Mouse (Mus musculus): ENCODE results near the gene Cinp. TPM values are rescaled to one million over a fixed set of nuclear protein-coding genes. Genes with fewer than 3 reads are reported as not detected.

Cinp gene
- 10 to 100 TPM; 21.8 to 24.8 TPM for total RNA-seq (2021)
- long read RNA-seq, experiment 1, transcript Cinp-201 (5 exons, 2,029 nt), result major isoform, 20 of 28 reads
- long read RNA-seq, experiment 1, partial matches to known transcripts, result 1 of 28 reads
- long read RNA-seq, experiment 1, other reads (novel, unspliced or antisense), result 5 of 28 reads
- long read RNA-seq, experiment 2, transcript Cinp-201 (5 exons, 2,029 nt), result major isoform, 25 of 30 reads
- long read RNA-seq, experiment 2, partial matches to known transcripts, result 1 of 30 reads
- long read RNA-seq, experiment 2, other reads (novel, unspliced or antisense), result 2 of 30 reads

- peak within 1 kb of the TSS; percentile 91 for H3K27ac ChIP-seq
- no peak for TF ChIP-seq CTCF (IDR thresholded peaks at IDR 0.05)
- peak; percentile 98 for DNase-seq
- H3K4me3 ChIP-seq, result peak within 1 kb of the TSS; percentile 90
- intact Hi-C loops (cut with DNase I), result loop anchor here (2.0 kb wide), 1 partner anchor 103 kb away; no protein-coding TSS in a partner anchor
Measured at GRCm38 (mm10) chr12:110889036-110890020, at the start of gene Cinp, which contains the start of gene Tecpr2. Gene Cinp, minus strand, starts transcription at chr12:110889145. Gene Tecpr2, plus strand, starts transcription at chr12:110889264.

GRCm38 (mm10) chr12:110937496-110937895 lies 48.6 kb upstream of the Cinp start:
- Histone ChIP-seq H3K27ac (peak overlapping the region; percentile 80), H3K4me3 (no peak overlapping the region)
- intact Hi-C loops (cut with DNase I), result no loop called here
- TF ChIP-seq CTCF (IDR thresholded peaks at IDR 0.05), result no peak
- DNase-seq, result no peak

DNA sequence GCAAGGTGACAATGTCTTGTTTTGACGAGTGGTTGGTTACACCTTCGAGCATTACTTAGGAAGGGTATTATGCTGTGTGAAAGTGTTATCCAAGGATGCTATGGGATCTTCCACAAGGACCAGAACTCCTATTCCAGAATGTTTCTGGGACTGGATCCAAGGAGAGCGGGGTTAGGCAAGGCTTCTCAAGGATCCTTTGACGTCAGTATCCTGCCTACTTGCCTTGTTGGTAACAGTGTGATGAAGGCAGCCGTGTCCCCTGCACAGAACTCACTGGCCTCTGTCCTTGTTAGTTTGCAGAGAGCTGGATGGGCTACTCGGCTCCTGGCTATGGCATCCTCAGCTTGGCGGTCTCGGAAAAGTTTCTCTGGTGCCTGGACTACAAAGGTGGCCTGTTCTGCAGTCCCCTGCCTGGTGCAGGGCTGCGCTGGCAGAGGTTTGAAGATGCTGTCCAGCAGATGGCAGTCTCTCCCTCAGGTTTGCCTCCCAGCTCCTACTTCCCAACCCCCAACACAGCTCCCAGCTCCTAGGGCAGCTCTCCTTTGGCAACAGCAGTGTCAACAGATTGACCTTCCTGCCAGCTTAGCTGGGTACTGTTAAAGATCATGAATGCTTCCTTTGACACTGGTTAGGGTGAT lies 47.2 kb upstream of the Cinp start:
- Histone ChIP-seq H3K27ac (peak overlapping the region; percentile 80), H3K4me3 (no peak overlapping the region)
- peak; percentile 92 for TF ChIP-seq CTCF (IDR thresholded peaks at IDR 0.05)
- DNase-seq, result peak; percentile 89
- intact Hi-C loops (cut with DNase I), result loop anchor here (1.0 kb wide), 1 partner anchor 56 kb away; no protein-coding TSS in a partner anchor

DNA sequence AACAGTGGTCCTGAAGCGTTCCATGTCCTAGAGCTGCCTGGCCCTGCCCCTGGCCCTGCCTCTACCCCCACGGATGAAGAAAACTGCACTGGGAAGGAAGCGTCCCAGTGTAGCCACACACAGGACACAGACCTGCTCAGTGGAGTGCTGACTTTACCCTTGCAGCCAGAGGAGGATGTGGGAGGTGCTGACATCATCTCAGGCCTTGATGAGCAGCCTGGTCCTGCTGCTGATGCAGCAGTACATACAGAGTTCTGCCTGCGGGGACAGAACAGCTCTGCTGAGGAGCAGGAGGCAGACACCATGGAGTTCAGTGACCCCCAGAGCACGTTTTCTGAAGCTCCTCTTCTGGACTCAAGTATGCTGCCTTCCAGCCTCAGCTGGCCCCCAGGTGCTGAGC lies 43.9 kb upstream of the Cinp start:
- H3K27ac ChIP-seq, result no peak overlapping the region
- no peak for TF ChIP-seq CTCF (IDR thresholded peaks at IDR 0.05)

DNA sequence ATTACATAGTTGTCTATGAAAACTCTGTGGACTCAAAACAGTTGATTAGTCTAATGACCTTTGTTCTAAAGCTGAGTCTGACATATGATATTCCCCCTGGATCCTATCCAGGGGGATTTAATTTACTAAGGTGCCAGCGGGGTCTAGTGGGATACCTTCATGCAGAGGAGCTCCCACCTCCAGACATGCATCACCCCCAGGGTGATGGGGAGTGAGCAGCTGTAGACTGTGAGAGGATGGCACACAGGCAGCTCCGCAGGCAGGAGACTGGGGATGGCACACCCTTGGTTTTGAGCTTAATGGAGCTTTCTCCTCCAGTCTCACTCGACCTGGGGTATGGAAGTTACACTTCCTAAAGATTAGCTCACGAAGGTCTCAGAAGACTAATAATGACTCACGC lies 32.6 kb upstream of the Cinp start:
- TF ChIP-seq CTCF (IDR thresholded peaks at IDR 0.05), result no peak
- no peak for DNase-seq
- intact Hi-C loops (cut with DNase I), result no loop called here
- Histone ChIP-seq H3K27ac (no peak overlapping the region), H3K4me3 (no peak overlapping the region)

More for the DNA sequence above, 43.9 kb upstream of the Cinp start:
- no peak for DNase-seq
- H3K4me3 ChIP-seq, result no peak overlapping the region
- intact Hi-C loops (cut with DNase I), result no loop called here

- no peak overlapping the region for H3K4me3 ChIP-seq
- intact Hi-C loops (cut with DNase I), result no loop called here
- no peak for TF ChIP-seq CTCF (IDR thresholded peaks at IDR 0.05)
- no peak overlapping the region for H3K27ac ChIP-seq
- no peak for DNase-seq
Measured at GRCm38 (mm10) chr12:110920254-110920653, 31.3 kb upstream of the Cinp start.

- Histone ChIP-seq H3K27ac (no peak overlapping the region), H3K4me3 (no peak overlapping the region)
- intact Hi-C loops (cut with DNase I), result no loop called here
- no peak for DNase-seq
- no peak for TF ChIP-seq CTCF (IDR thresholded peaks at IDR 0.05)
Measured at GRCm38 (mm10) chr12:110915761-110916160, 26.8 kb upstream of the Cinp start.

GRCm38 (mm10) chr12:110909962-110910361 lies 21.0 kb upstream of the Cinp start:
- intact Hi-C loops (cut with DNase I), result no loop called here
- no peak overlapping the region for H3K27ac ChIP-seq
- no peak for DNase-seq
- TF ChIP-seq CTCF (IDR thresholded peaks at IDR 0.05), result no peak
- H3K4me3 ChIP-seq, result no peak overlapping the region

- no peak overlapping the region for H3K4me3 ChIP-seq
- DNase-seq, result no peak
- no peak for TF ChIP-seq CTCF (IDR thresholded peaks at IDR 0.05)
- H3K27ac ChIP-seq, result 0 out of 2 replicates have a peak overlapping the region, but pooled peaks have one; percentile 7
- intact Hi-C loops (cut with DNase I), result no loop called here
Measured at GRCm38 (mm10) chr12:110907845-110908244, 18.9 kb upstream of the Cinp start.

DNA sequence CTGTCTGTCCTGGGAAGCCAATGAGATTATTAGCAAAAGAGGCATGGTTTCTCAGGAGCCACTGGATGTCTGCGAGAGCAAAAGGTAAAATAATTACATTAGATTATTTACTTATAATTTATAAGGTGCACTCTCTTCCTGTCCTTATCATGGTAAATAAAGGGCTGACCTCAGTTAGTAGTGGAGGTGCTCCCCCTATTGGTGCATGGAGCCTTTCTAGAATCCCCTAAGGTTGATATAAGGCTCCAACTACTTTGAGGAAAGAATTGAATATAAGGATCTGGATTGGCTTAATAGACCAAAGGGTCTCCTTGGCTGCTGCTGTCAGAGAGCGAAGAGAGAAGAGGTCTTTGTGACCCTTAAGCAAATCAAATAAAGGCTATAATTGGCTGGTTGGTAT lies 14.6 kb upstream of the Cinp start:
- Histone ChIP-seq H3K27ac (no peak overlapping the region), H3K4me3 (no peak overlapping the region)
- intact Hi-C loops (cut with DNase I), result no loop called here
- TF ChIP-seq CTCF (IDR thresholded peaks at IDR 0.05), result peak; percentile 49
- no peak for DNase-seq

GRCm38 (mm10) chr12:110902106-110902505 lies 13.2 kb upstream of the Cinp start:
- DNase-seq, result no peak
- TF ChIP-seq CTCF (IDR thresholded peaks at IDR 0.05), result no peak
- H3K27ac ChIP-seq, result no peak overlapping the region
- intact Hi-C loops (cut with DNase I), result no loop called here
- no peak overlapping the region for H3K4me3 ChIP-seq

GRCm38 (mm10) chr12:110891887-110892286 lies 2.9 kb upstream of the Cinp start:
- no peak for DNase-seq
- intact Hi-C loops (cut with DNase I), result no loop called here
- Histone ChIP-seq H3K4me3 (no peak overlapping the region), H3K27ac (no peak overlapping the region)
- TF ChIP-seq CTCF (IDR thresholded peaks at IDR 0.05), result no peak
